Mouse (Mus musculus) cerebellum, adult (tissue): Measurements from ENCODE around the gene Lgi1.

ENCODE experiments used
- ATAC-seq: cut with Nextera tagmentation; 2 replicates; pipeline ENCODE4 v1.9.2; 2017; ENCODE audit warnings: mild to moderate bottlenecking, moderate library complexity, mixed read lengths; ENCODE audit not compliant: insufficient number of reproducible peaks, low FRiP score, low TSS enrichment

Gene Lgi1

DNA sequence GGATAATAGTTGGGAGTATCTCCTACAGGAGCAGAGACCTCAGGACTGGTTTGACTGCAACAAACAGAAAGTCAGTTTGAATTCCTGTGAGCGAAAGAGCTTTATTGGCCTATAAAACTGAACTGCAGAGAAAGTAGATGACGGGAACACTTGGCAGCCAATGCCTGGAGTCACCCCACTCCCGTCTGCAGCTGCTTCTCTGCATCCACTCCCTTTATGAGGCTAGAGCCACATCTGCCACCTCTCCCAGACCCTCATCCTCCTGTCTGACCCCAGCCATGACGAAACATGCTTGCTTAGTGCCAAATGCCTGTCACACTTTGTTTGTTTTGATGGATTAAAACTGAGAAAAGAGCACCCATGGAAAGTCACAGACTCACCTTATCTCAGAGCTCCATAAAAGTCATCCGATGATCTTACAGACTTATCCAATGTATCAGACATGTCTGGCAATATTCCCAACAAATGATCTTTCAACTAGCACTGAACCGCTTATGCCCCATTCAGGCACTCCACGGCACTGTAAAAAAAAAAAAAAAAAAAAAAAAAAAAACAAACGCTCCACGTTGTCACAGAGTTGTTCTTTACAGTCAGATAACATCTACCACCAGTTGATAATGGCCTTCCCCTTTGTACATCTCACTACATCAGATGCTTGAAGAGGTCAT, 93.8 kb downstream of the Lgi1 start:
- ATAC-seq = no peak

DNA sequence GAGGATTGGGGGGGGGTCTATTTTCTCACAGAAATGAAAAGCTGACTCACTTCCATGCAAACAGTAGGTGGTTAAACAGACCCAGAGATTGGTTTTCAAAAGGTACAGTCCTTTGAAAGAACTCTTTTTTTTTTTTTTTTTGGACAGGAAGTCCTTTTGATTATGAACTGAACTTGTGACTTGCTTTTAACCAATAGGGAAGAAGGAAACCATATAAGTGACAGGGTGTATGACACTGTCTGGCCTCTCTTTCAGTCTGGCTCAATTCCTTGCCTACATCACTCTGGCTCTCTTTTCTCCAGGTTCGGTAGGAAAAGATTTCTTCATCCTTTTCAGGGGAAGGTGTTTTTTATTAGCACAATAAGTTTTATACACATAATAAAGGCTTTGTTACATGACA, 95.0 kb downstream of the Lgi1 start:
- no peak for ATAC-seq
